Mouse (Mus musculus) midbrain, embryonic 14.5 days (tissue): ENCODE measurements at regions not wholly inside any gene's neighbourhood (a gene's known extent, or its start where the extent isn't known, plus 50 kb on each side); places are given as distances from the start of the nearest gene placed in this dataset.

Source experiments
- ATAC-seq: fragments of 200-750 bp; cut with Nextera tagmentation; 2 replicates; pipeline ENCODE4 v1.8.0; 2017; ENCODE audit warnings: moderate number of reproducible peaks, moderate library complexity; ENCODE audit not compliant: low FRiP score, low TSS enrichment
- DNase-seq: peaks from one replicate; pipeline ENCODE4 v3.0.0-alpha.2; 2015
- H3K27ac ChIP-seq: fragments of 300-500 bp; sonication (generic); replicated peaks from 2 replicates; pipeline ENCODE4 v1.5.1; 2014; ENCODE audit warnings: mild to moderate bottlenecking, low read depth, low read length, moderate library complexity
- H3K27me3 ChIP-seq: fragments of 300-500 bp; sonication (generic); 2 replicates; pipeline ENCODE4 v1.6.1; 2014; ENCODE audit warnings: low read length, control low read depth, mixed read lengths; ENCODE audit not compliant: control insufficient read depth, insufficient read depth
- H3K36me3 ChIP-seq: fragments of 300-500 bp; sonication (generic); 2 replicates; pipeline ENCODE4 v1.6.1; 2014; ENCODE audit warnings: low read length, control low read depth; ENCODE audit not compliant: control insufficient read depth, insufficient read depth
- H3K4me1 ChIP-seq: fragments of 300-500 bp; sonication (generic); 2 replicates; pipeline ENCODE4 v1.6.1; 2014; ENCODE audit warnings: mild to moderate bottlenecking, antibody characterized with exemption, low read length, control low read depth; ENCODE audit not compliant: control insufficient read depth, insufficient read depth
- H3K4me2 ChIP-seq: fragments of 300-500 bp; sonication (generic); 2 replicates; pipeline ENCODE4 v1.6.1; 2014; ENCODE audit warnings: mild to moderate bottlenecking, low read length, moderate library complexity
- H3K4me3 ChIP-seq: fragments of 300-500 bp; sonication (generic); replicated peaks from 2 replicates; pipeline ENCODE4 v1.5.1; 2014; ENCODE audit warnings: low read depth, low read length
- H3K9ac ChIP-seq: fragments of 300-500 bp; sonication (generic); replicated peaks from 2 replicates; pipeline ENCODE4 v1.6.1; 2014; ENCODE audit warnings: mild to moderate bottlenecking, low read length, moderate library complexity
- H3K9me3 ChIP-seq: fragments of 300-500 bp; sonication (generic); 2 replicates; pipeline ENCODE4 v1.6.1; 2016; ENCODE audit warnings: low read length, control low read depth, mixed read lengths; ENCODE audit not compliant: control insufficient read depth
- WGBS: fragments of 180-500 bp; shearing (Covaris S2); extraction: QIAGEN DNeasy Blood & Tissue Kit; methylation state at CpG from one replicate; pipeline ENCODE4 v1.1.7; 2014; 5-methylcytosine and 5-hydroxymethylcytosine counted together

DNA sequence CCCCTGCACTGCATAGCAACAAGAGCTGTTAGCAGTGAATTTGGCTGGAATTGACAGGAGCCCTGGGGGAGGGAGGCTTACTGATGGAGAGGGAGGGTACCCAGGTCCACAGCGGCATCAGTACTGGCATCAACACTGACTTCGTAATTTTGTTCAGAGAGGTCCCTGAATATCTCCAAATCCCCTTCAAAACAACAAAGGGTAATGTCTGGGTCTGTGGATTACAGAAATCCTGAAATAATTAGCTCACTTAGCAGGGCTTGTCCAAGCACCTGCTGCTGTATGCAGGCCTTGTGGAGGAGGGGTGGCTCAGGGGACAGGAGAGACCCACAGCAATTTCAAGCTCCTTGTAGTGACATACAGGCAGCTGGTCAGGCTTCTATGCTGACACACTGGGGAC is 369.6 kb downstream of the Eipr1 start:
- WGBS: 8% methylated on average over 2 of the region's 2 CpGs
- Histone ChIP-seq H3K4me1 (peaks cover 15% of the 10 kb centered on the region), H3K27me3 (no peaks in the 10 kb centered on the region), H3K27ac (peak overlapping the region; percentile 38), H3K36me3 (no peaks in the 10 kb centered on the region), H3K4me2 (no peak overlapping the region), H3K4me3 (no peak overlapping the region), H3K9ac (no peak overlapping the region), H3K9me3 (no peaks in the 10 kb centered on the region)
- DNase-seq (peak; percentile 70), ATAC-seq (peak; percentile 82; the same call in 1 of the 2 replicates)

DNA sequence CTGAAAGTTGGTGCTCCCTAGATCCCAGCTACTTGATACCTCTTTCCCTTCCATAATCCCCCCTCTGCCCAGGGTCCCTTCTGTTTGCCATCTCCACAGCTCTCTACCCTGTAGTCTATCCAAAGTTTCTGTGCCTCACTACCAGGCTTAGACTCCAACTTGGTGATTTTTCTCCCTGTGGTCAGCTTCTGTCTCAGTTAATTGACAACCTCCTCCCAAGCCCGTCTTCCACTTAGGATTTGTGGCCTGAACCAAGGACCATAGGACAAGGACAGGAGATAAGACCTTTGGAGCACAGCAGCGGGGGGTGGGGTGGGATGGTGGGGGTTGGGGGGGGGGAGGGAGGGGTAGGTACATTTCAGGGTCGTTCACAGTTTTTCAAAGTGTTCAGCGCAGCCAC is 371.3 kb downstream of the Eipr1 start:
- peaks cover 15% of the 10 kb centered on the region for H3K4me1 ChIP-seq
- no peak overlapping the region for H3K4me3 ChIP-seq
- no peaks in the 10 kb centered on the region for H3K9me3 ChIP-seq
- H3K4me2 ChIP-seq: no peak overlapping the region
- H3K27ac ChIP-seq: no peak overlapping the region
- DNase-seq (no peak), ATAC-seq (no peak)
- no peaks in the 10 kb centered on the region for H3K36me3 ChIP-seq
- 84% methylated on average over 4 of the region's 4 CpGs for WGBS
- no peaks in the 10 kb centered on the region for H3K27me3 ChIP-seq
- H3K9ac ChIP-seq: no peak overlapping the region

DNA sequence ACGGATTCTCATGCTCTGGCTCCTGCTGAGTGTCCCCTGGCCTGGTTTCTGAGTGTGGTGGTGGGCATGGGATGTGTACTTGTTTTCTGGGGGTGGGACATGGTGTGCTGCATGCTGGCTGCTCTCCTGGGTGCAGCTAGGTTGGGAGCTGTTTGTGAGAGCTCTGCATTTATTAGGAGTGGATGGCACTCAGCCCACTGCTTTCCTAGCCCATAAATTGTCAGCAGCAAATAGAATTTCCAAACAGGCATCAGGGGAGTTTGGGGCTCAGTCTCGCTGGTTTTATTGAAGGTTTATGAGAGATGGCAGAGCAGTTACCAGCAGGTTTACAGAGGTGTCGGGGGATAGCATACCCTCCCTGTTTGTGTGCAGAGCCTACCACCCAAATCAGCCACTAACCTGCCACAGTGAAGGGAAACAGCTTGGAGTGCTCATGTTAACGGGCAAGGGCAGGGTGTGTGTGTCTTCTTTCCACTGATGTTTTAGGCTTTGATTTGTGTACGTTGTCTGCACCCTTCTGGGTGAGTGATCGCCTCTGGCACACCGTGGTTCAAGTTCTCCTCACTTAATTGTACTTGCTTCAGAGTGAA is 372.6 kb downstream of the Eipr1 start:
- no peak for ATAC-seq
- DNase-seq: peak; percentile 46
- Histone ChIP-seq H3K4me1 (peaks cover 15% of the 10 kb centered on the region), H3K9me3 (no peaks in the 10 kb centered on the region), H3K27ac (peak overlapping the region; percentile 69), H3K36me3 (no peaks in the 10 kb centered on the region), H3K4me3 (no peak overlapping the region), H3K27me3 (no peaks in the 10 kb centered on the region), H3K9ac (no peak overlapping the region), H3K4me2 (no peak overlapping the region)
- WGBS: 63% methylated on average over 7 of the region's 7 CpGs

DNA sequence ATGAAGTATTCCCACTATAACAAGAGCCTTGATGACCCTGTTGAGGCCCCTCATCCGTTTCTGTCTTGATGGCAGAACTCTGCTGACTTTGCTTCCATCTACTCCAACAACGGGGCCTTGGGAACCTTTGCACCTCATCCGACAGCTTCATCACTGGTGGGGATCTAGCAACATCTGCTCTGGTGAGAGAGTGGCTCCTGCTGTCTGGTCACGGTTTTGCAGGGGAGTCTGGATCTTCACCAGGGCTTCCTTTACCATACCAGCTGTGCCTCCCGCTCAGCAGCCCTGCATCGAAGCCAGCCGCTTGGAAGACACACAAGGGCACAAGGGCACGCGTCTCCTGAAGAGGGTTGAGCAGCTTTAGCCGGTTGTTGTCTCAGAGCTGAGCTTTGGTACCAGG is 377.2 kb downstream of the Eipr1 start:
- no peak overlapping the region for H3K4me3 ChIP-seq
- H3K4me1 ChIP-seq: 0 out of 2 replicates have a peak, but pooled peaks cover 5% of the 10 kb centered on the region
- H3K9ac ChIP-seq: no peak overlapping the region
- 55% methylated on average over 10 of the region's 10 CpGs for WGBS
- H3K36me3 ChIP-seq: no peaks in the 10 kb centered on the region
- DNase-seq (peak; percentile 68), ATAC-seq (no peak)
- H3K4me2 ChIP-seq: no peak overlapping the region
- H3K9me3 ChIP-seq: no peaks in the 10 kb centered on the region
- H3K27ac ChIP-seq: no peak overlapping the region
- no peaks in the 10 kb centered on the region for H3K27me3 ChIP-seq

DNA sequence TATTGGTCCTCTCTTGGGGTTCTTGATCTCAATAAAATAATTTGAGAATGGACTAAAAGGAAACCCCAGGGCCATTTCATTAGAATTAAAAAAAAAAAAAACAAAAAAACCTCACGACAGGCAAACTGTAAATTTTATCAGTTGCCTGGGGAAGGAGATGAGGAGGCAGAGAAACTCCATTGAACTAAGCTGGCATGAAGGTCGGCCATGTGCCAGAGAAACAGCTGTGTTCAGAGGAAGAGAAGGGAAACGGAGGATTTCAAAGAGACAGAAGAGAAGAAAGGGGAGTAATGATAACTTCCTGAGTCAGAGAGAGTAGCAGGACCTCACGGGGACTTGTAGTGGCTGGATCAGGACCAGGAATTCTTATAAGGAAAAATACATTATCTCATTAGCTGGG is 377.7 kb downstream of the Eipr1 start:
- Histone ChIP-seq H3K27ac (no peak overlapping the region), H3K36me3 (no peaks in the 10 kb centered on the region), H3K4me2 (no peak overlapping the region), H3K27me3 (no peaks in the 10 kb centered on the region), H3K4me1 (0 out of 2 replicates have a peak, but pooled peaks cover 3% of the 10 kb centered on the region), H3K9me3 (no peaks in the 10 kb centered on the region), H3K9ac (no peak overlapping the region), H3K4me3 (no peak overlapping the region)
- DNase-seq: no peak
- ATAC-seq: no peak
- WGBS: 71% methylated on average over 4 of the region's 4 CpGs

DNA sequence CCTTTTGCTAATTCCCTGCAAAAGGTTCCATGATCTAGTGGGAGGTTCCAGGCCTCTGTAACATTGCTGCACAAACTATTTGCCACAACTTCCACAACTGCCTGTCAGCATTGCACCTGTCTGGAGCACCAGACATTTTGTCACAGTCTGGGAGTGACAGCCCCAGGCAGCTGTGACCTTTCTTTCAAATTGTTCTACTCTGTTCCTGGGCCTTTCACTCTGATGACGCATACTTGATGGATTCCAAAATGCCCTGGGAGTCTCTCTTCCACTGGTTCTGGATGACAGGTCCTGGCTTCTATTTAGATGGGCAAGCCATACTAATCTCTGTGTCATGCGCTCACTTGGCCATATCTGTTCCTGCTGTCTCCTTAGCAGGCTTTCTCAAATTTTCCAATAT is 382.7 kb downstream of the Eipr1 start:
- DNase-seq (no peak), ATAC-seq (no peak)
- H3K4me2 ChIP-seq: no peak overlapping the region
- H3K9ac ChIP-seq: no peak overlapping the region
- H3K4me1 ChIP-seq: peaks cover 23% of the 10 kb centered on the region
- H3K4me3 ChIP-seq: no peak overlapping the region
- 86% methylated on average over 2 of the region's 2 CpGs for WGBS
- H3K9me3 ChIP-seq: no peaks in the 10 kb centered on the region
- no peaks in the 10 kb centered on the region for H3K36me3 ChIP-seq
- H3K27ac ChIP-seq: no peak overlapping the region
- H3K27me3 ChIP-seq: no peaks in the 10 kb centered on the region

DNA sequence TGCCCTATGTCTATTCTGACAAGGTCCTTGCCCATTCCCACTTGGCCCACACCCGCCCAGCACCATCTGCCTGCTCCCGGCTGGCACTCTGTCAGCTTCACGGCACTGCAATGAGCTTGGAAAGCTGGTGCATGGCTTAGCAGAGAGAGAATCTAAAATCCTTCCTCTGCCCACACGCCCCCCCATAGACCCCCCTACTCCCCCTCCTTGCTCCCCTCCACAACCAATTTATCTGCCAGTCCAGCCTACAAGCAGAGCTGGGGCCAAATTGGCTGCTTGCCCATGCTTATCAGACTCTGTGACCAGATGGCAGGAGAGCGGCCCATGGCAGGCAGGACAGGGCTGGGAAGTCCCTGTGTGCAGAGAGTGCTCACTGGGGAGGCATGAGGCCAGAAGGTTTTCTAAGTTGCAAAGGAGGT is 385.3 kb downstream of the Eipr1 start:
- H3K27ac ChIP-seq: peak overlapping the region; percentile 78
- no peak overlapping the region for H3K4me2 ChIP-seq
- H3K4me1 ChIP-seq: peaks cover 38% of the 10 kb centered on the region
- DNase-seq (peak; percentile 89), ATAC-seq (peak; percentile 84)
- H3K27me3 ChIP-seq: no peaks in the 10 kb centered on the region
- no peak overlapping the region for H3K9ac ChIP-seq
- H3K9me3 ChIP-seq: no peaks in the 10 kb centered on the region
- WGBS: 20% methylated on average over 5 of the region's 5 CpGs
- H3K4me3 ChIP-seq: no peak overlapping the region
- no peaks in the 10 kb centered on the region for H3K36me3 ChIP-seq

DNA sequence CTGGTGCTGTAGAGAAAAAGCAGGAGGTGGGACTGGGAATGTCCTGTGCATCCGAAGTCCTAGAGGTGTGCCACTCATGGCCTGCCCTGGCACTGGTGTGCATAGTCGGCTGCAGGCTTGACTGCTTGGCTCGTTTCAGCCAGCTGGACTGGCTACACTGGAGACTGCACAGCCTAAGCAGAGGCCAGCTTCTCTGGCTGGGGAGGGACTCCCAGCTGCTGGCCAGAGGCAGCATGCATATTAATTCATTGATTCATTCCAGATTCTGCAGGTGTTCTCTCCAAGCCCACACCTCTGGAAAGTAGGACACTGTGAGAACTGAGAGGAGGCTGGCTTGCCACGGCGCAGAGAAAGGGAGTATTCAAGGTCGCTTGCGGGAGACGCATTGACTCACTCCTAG is 385.9 kb downstream of the Eipr1 start:
- Histone ChIP-seq H3K4me1 (peaks cover 44% of the 10 kb centered on the region), H3K9ac (no peak overlapping the region), H3K9me3 (no peaks in the 10 kb centered on the region), H3K27ac (peak overlapping the region; percentile 78), H3K36me3 (no peaks in the 10 kb centered on the region), H3K4me3 (no peak overlapping the region), H3K4me2 (no peak overlapping the region), H3K27me3 (no peaks in the 10 kb centered on the region)
- ATAC-seq: peak; percentile 64
- WGBS: 66% methylated on average over 8 of the region's 8 CpGs
- peak; percentile 49 for DNase-seq

DNA sequence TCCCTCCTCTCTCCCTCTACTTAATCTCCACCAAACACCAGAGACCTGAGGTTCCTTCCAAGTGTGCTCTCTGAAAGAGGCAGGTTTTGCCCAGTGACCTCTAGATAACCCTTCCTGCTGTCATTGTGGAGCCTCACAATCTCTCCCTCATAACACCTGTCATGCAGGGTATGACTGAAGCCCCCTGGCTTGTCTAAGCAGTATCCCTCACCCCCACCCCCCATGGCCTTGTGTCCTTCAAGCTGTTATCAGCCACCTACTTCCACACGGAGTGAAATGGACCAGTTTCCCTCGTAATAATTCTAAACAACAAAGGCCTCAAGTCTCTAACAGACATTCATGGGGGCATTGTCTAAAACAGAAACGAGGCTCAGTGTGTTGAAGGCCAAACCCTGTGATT is 387.6 kb upstream of the Myt1l start:
- ATAC-seq (no peak), DNase-seq (no peak)
- Histone ChIP-seq H3K4me1 (peaks cover 52% of the 10 kb centered on the region), H3K4me2 (no peak overlapping the region), H3K9me3 (no peaks in the 10 kb centered on the region), H3K4me3 (no peak overlapping the region), H3K36me3 (no peaks in the 10 kb centered on the region), H3K27me3 (no peaks in the 10 kb centered on the region), H3K27ac (peak overlapping the region; percentile 89), H3K9ac (no peak overlapping the region)
- 42% methylated on average over 3 of the region's 3 CpGs for WGBS
